Mouse (Mus musculus) right cerebral cortex, postnatal 10 days (tissue): ENCODE results near the gene Efhc2.
A peak's percentile ranks its signal among the peaks of the same experiment; 100 is the strongest.

Experiments used
- DNase-seq, 2 experiments: peaks; one replicate each; pipeline ENCODE4 v3.0.0; 2021; ENCODE audit warnings: low spot score in 2 of 2

The Efhc2 gene

GRCm38 (mm10) chrX:17319126-17319583 lies at the start of gene Efhc2:
Efhc2 (minus strand) TSS chrX:17319368.
- peak in 1 of 2 experiments; percentile 28 for DNase-seq

GRCm38 (mm10) chrX:17365114-17365513 lies 45.9 kb upstream of the Efhc2 start:
- DNase-seq: no peak

GRCm38 (mm10) chrX:17300349-17300880 lies 18.8 kb downstream of the Efhc2 start:
- DNase-seq: no peak

- DNase-seq: no peak
These were observed 35.3 kb downstream of the Efhc2 start for GRCm38 (mm10) chrX:17283899-17284298.

- DNase-seq: no peak
These were observed 94.0 kb downstream of the Efhc2 start for GRCm38 (mm10) chrX:17225141-17225540.

- DNase-seq: no peak
These were observed 101.7 kb downstream of the Efhc2 start for GRCm38 (mm10) chrX:17217451-17217850.

GRCm38 (mm10) chrX:17213515-17213914 lies 105.7 kb downstream of the Efhc2 start:
- DNase-seq: no peak

- no peak for DNase-seq
These were observed 143.4 kb downstream of the Efhc2 start for GRCm38 (mm10) chrX:17175748-17176147.

- no peak for DNase-seq
These were observed 153.5 kb downstream of the Efhc2 start for GRCm38 (mm10) chrX:17165638-17166037.
